Mouse (Mus musculus) liver, embryonic 16.5 days (tissue): ENCODE results near the gene Dnm3. TPM values are rescaled to one million over a fixed set of nuclear protein-coding genes. Genes with fewer than 3 reads are reported as not detected.

Source experiments
- ATAC-seq: fragments of 200-750 bp; cut with Nextera tagmentation; 2 replicates; pipeline ENCODE4 v1.8.0; 2017; ENCODE audit warnings: low read depth, mild to moderate bottlenecking, moderate number of reproducible peaks, moderate library complexity
- H3K27ac ChIP-seq: fragments of 300-500 bp; sonication (generic); 2 replicates; pipeline ENCODE4 v1.5.1; 2014; ENCODE audit warnings: mild to moderate bottlenecking, low read length
- H3K27me3 ChIP-seq: fragments of 300-500 bp; sonication (generic); 2 replicates; pipeline ENCODE4 v1.6.1; 2014; ENCODE audit warnings: low read depth, low read length, mixed read lengths; ENCODE audit not compliant: control insufficient read depth, insufficient read depth
- H3K36me3 ChIP-seq: fragments of 300-500 bp; sonication (generic); 2 replicates; pipeline ENCODE4 v1.6.1; 2014; ENCODE audit warnings: mild to moderate bottlenecking; ENCODE audit not compliant: control insufficient read depth, insufficient read depth
- H3K4me1 ChIP-seq: fragments of 300-500 bp; sonication (generic); 2 replicates; pipeline ENCODE4 v1.6.1; 2014; ENCODE audit warnings: low read depth, low read length, mixed read lengths; ENCODE audit not compliant: control insufficient read depth
- H3K4me2 ChIP-seq: fragments of 300-500 bp; sonication (generic); 2 replicates; pipeline ENCODE4 v1.6.1; 2014; ENCODE audit warnings: low read depth, low read length, mixed read lengths
- H3K4me3 ChIP-seq: fragments of 300-500 bp; sonication (generic); 2 replicates; pipeline ENCODE4 v1.5.1; 2014; ENCODE audit warnings: low read depth, mild to moderate bottlenecking, low read length
- H3K9ac ChIP-seq: fragments of 300-500 bp; sonication (generic); 2 replicates; pipeline ENCODE4 v1.6.1; 2014; ENCODE audit warnings: low read depth, low read length
- H3K9me3 ChIP-seq: fragments of 300-500 bp; sonication (generic); replicated peaks from 2 replicates; pipeline ENCODE4 v1.6.1; 2016; ENCODE audit warnings: low read length; ENCODE audit not compliant: control insufficient read depth
- WGBS: fragments of 180-500 bp; shearing (Covaris S2); extraction: QIAGEN DNeasy Blood & Tissue Kit; methylation state at CpG from one replicate; pipeline ENCODE4 v1.1.7; 2014; ENCODE audit not compliant: insufficient replicate concordance; 5-methylcytosine and 5-hydroxymethylcytosine counted together
- polyA plus RNA-seq: library from polyadenylated mRNA; unstranded; fragments of >200 nt; fragmentation: Nextera tagmentation; extraction: Ambion mirVana; gene quantifications from 2 replicates; pipeline ENCODE4 v1.2.1, GENCODE M21; 2015

Dnm3 gene
- polyA plus RNA-seq, 1 experiment from 2014 or later: 1.5 TPM

DNA sequence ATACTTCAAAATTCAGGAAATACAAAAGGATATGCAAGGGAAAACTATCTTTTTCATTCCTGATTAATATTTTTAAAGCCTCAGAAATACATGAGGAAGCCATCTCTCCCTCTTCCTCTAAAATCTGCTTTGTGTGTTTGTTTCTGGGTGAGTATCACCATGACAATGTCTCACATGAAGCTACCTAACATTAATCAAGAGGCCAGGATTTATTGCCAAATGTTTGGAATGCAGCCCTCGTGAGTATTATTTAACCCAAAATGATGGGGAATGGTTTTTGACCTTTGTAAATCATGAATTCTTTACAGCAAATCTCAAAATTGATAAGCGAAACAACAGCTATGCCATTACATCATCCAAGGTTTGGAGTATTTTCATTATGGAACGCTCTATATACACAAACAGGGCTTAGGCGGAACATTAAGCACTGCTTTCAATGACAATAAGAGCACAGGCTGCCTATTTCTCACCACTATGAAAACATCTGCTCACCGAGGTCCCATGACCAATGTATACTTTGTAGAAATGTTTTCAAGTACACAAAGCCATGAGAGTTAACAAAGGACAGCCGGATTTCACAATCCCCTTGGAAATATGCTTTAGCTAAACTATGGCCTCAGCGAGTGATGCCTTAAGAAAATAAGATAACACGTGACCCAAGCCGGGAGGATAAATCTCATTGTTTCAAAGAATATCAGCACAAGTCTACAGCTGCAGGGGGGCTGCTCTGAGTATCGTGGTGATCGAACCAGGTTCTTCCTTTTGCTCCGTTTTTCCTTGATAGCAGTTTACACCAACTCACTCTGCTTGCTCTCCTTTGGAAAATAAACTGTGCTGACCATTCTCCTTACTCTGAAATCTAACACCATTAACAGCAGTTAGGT lies 275.1 kb downstream of the Dnm3 start:
- Histone ChIP-seq H3K4me2 (no peak overlapping the region), H3K4me1 (no peaks in the 10 kb centered on the region), H3K27ac (no peak overlapping the region), H3K4me3 (no peak overlapping the region), H3K27me3 (no peaks in the 10 kb centered on the region), H3K36me3 (no peaks in the 10 kb centered on the region), H3K9ac (no peak overlapping the region), H3K9me3 (no peaks in the 10 kb centered on the region)
- no peak for ATAC-seq
- 50% methylated on average over 12 of the region's 12 CpGs for WGBS

DNA sequence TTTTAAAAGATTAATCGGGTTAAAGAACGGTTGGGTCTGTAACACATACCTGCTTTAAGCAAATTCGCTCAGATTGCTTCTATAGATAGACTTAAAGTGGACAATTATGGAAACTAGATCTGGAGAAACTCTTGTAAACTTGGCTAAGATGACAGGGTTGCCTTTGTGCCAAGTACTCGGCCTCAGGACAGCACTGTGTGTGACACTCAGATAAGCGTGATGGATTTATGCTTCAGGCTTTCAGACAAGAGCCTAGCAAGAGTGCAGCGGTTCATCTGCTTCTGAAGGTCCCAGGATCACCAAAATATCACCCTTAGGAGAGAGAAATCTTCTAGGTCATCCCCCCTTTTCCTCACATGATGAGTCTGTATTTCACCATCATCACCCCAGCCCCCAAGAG lies 277.4 kb downstream of the Dnm3 start:
- ATAC-seq: no peak
- no peaks in the 10 kb centered on the region for H3K36me3 ChIP-seq
- no peaks in the 10 kb centered on the region for H3K27me3 ChIP-seq
- no peak overlapping the region for H3K4me2 ChIP-seq
- H3K4me1 ChIP-seq: no peaks in the 10 kb centered on the region
- H3K9ac ChIP-seq: no peak overlapping the region
- no peak overlapping the region for H3K4me3 ChIP-seq
- no peaks in the 10 kb centered on the region for H3K9me3 ChIP-seq
- 52% methylated on average over 6 of the region's 6 CpGs for WGBS
- H3K27ac ChIP-seq: no peak overlapping the region

DNA sequence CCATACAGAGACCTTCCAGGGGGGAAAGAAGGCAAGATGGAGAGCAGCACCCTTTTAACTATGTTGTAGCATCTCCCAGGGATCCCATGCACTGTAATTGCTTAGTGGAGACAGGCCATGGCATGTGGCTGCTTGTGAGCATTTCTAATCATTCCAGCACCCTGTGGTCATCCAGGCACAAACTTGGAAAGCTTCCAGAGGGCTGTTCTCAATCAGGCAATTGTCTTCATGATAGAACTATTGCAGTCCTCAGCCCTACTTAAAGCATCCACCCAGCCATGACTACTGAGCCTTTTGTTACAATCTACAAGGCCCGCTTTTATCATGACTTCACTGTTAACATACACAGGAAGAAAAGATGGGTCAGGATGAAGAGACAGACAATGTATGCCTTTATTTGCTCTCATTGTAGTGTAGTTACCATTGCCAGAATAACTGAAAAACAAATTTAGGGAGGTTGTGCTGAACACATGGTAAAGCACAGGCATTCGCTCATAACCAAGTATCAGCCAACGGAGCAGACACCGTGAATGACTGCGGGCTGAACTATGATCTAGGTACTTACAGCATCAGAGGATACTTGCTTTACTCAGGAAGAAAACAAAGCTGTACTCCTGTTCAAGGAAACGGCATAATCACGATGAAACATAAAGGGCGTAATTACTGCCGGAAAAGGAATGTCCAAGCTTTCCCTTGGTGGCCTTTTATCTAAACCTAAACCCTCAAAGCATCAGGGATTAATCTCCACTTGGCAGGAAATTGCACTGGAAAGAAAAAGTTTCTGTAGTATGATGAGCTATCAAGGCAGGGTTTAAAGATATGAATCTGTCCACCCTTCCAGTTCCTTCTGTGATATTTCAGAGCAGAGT lies 280.8 kb downstream of the Dnm3 start:
- Histone ChIP-seq H3K36me3 (no peaks in the 10 kb centered on the region), H3K4me3 (no peak overlapping the region), H3K4me1 (no peaks in the 10 kb centered on the region), H3K4me2 (no peak overlapping the region), H3K9me3 (no peaks in the 10 kb centered on the region), H3K27me3 (no peaks in the 10 kb centered on the region), H3K27ac (no peak overlapping the region), H3K9ac (no peak overlapping the region)
- no peak for ATAC-seq
- 79% methylated on average over 9 of the region's 9 CpGs for WGBS

DNA sequence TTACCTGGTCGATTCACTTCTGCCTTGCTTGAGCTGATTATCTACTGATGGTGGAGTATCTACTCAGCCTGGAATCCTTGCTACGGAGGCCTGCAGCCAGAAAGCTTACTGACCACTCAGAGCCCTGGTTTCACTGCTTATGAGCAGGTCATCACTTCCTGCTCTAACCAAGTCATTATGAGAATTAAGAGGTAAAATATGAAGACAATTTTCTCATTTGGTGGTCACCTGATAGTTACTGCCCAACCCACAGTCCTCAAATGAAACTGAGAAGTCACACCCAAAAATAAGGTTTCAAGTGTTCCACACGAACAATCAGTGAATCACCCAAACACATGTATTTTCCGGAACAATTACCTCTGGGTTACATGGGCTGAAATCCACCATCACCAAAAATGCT lies 289.1 kb downstream of the Dnm3 start:
- 60% methylated on average over 4 of the region's 4 CpGs for WGBS
- H3K27me3 ChIP-seq: no peaks in the 10 kb centered on the region
- H3K36me3 ChIP-seq: no peaks in the 10 kb centered on the region
- no peaks in the 10 kb centered on the region for H3K9me3 ChIP-seq
- H3K9ac ChIP-seq: no peak overlapping the region
- H3K4me1 ChIP-seq: no peaks in the 10 kb centered on the region
- no peak overlapping the region for H3K4me3 ChIP-seq
- no peak for ATAC-seq
- no peak overlapping the region for H3K4me2 ChIP-seq
- no peak overlapping the region for H3K27ac ChIP-seq

DNA sequence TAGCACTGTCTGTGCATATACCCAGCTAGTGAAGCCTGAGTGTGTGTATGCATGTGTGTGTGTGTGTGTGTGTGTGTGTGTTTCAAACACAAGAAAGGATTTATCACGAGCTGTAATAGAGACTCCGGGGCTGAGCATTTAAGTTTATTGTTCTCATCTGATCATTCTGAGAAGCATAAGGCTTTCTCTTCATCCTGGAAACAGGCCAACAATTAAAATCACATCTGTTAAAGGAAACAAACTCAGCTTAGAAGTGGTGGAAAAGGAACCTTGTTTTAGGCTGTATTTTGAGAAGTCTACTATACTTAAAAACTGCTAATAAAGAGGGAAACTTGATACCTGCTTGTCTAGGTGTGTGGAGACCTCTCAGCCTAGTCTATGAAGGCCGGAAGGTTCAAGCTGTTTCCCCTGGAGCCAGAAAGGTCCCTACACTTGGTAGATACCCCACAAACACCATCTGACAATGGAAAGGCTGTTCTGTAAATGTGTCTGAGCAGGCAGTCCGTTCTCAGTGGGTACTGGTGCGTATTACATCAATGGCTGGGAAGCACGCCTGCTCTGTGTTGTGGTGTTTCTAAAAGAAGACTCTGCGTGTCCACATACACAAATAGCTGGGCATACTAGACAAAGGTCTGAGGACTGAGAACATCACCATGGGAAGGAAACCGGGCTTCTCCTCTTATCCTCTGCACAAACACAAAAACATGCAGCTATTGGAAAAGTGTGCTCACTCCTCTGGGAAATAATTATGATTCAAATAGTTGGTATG lies 290.3 kb downstream of the Dnm3 start:
- no peak overlapping the region for H3K4me2 ChIP-seq
- H3K27me3 ChIP-seq: no peaks in the 10 kb centered on the region
- ATAC-seq: no peak
- H3K4me3 ChIP-seq: no peak overlapping the region
- H3K9me3 ChIP-seq: no peaks in the 10 kb centered on the region
- no peak overlapping the region for H3K9ac ChIP-seq
- WGBS: 59% methylated on average over 8 of the region's 8 CpGs
- no peaks in the 10 kb centered on the region for H3K36me3 ChIP-seq
- no peaks in the 10 kb centered on the region for H3K4me1 ChIP-seq
- H3K27ac ChIP-seq: no peak overlapping the region; the same call in 1 of the 2 replicates

DNA sequence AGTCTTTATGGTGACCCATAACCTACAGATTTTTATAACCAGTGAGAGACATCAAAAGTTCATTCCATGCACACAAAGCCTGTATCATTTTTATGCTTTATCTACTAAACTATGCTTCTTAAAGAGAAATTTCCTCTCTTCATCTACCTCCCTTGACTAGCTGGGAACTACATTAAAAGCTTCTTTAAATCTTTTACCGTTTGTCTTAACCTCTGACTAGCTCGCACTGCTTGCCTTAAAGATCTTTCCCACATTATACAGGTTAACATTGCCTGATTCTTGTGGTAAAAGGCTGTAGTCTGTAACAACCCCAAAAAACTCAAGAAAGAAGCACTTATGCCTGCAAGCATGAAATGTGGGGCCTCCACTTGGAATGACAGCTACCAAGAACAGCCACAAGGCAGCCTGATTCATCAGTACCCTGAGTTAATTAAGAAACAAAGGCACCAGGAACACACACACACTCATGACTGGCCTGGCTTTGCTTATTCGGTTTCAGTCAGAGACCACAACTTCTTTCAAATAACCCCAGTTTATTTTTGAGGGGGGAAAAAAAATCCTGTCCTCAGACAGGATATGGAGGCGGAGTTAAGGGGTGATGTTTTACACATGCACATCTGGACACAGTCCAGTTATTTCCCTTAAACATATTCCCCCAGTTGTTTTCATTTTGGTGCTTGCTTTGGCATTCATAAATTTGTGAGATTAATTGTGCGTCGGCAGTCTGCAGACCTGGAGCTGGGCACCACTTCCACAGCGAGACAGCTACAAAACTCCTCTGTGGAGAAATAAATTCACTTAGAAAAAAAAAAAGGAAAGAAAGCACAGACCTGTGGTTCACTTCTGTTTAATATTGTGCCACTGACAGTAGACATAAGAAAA lies 291.1 kb downstream of the Dnm3 start:
- no peak overlapping the region for H3K9ac ChIP-seq
- WGBS: 47% methylated on average over 7 of the region's 7 CpGs
- no peak for ATAC-seq
- H3K27ac ChIP-seq: no peak overlapping the region
- no peaks in the 10 kb centered on the region for H3K9me3 ChIP-seq
- no peaks in the 10 kb centered on the region for H3K27me3 ChIP-seq
- no peaks in the 10 kb centered on the region for H3K36me3 ChIP-seq
- H3K4me2 ChIP-seq: no peak overlapping the region
- H3K4me3 ChIP-seq: no peak overlapping the region
- no peaks in the 10 kb centered on the region for H3K4me1 ChIP-seq

DNA sequence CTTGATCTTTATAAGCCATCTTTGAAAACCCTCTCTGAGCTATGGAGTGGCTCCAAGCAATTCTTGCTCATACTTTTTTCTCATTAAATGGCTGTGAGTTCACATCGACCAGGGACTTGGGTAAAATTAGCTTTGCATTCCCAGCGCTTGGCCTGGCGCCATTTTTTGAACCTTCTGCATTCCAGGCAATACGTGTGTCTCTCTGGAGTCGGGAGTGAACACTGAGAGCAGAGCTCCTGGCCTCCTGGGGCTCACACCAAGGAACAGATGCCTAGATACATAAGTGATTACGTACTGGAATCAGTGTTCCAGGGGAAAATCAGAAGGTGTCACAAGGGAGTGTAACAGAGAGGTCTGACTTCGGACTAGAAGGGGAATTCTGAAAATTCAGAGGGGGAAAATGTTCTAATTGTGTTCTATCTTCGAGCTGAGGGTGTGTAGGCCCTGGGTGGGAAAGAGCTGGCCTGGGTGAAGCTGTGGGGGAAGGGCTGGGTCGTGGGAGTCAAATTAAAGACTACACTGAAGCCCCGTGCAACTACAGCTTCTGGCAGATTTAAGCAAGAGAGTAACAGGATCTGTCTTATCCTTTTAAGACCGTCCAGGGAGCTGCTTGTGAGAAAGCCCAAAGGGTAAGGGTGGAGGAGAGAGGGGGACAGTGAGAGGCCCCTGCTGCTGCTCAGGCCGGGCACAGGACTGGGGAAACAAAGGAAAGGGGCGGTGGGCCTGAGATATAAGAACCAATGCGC lies 293.7 kb downstream of the Dnm3 start:
- H3K27me3 ChIP-seq: no peaks in the 10 kb centered on the region
- no peak overlapping the region for H3K9ac ChIP-seq
- H3K27ac ChIP-seq: no peak overlapping the region
- H3K9me3 ChIP-seq: no peaks in the 10 kb centered on the region
- no peak overlapping the region for H3K4me3 ChIP-seq
- H3K36me3 ChIP-seq: no peaks in the 10 kb centered on the region
- WGBS: 53% methylated on average over 14 of the region's 14 CpGs
- no peak overlapping the region for H3K4me2 ChIP-seq
- ATAC-seq: no peak
- no peaks in the 10 kb centered on the region for H3K4me1 ChIP-seq

DNA sequence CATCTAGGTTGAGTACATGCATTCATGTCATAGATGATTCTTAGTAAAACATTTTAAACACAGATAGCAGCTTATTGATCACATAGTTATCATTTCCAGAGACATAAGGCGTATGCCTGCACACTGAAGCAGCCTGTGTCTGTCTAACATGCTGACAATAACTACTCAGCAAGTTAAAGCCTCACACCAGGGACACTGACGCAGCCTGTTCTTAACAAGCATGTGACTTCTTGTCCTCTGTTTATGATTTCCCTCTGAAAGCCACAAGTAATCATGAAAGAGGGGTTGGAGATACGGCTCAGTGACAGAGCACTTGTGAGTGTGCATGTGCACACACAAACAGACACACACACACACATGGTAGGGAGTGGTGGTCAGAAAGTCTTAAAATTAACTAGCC lies 294.4 kb downstream of the Dnm3 start:
- H3K36me3 ChIP-seq: no peaks in the 10 kb centered on the region
- H3K9me3 ChIP-seq: no peaks in the 10 kb centered on the region
- no peak overlapping the region for H3K27ac ChIP-seq
- H3K4me1 ChIP-seq: no peaks in the 10 kb centered on the region
- H3K4me2 ChIP-seq: no peak overlapping the region
- no peak overlapping the region for H3K9ac ChIP-seq
- WGBS: 42% methylated on average over 3 of the region's 3 CpGs
- H3K27me3 ChIP-seq: no peaks in the 10 kb centered on the region
- no peak overlapping the region for H3K4me3 ChIP-seq
- no peak for ATAC-seq
